Mouse (Mus musculus) hindbrain, postnatal 0 days (tissue): Measurements from ENCODE around the gene Zfp69. TPM values are rescaled to one million over a fixed set of nuclear protein-coding genes. Genes with fewer than 3 reads are reported as not detected.

Experiments
- ATAC-seq: fragments of 200-750 bp; cut with Nextera tagmentation; 2 replicates; pipeline ENCODE4 v1.8.0; 2017; ENCODE audit warnings: mild to moderate bottlenecking, moderate TSS enrichment, moderate library complexity
- DNase-seq: peaks from one replicate; pipeline ENCODE4 v3.0.0-alpha.2; 2015; ENCODE audit warnings: low spot score
- H3K27ac ChIP-seq: fragments of 300-500 bp; sonication (generic); 2 replicates; pipeline ENCODE4 v1.5.1; 2014; ENCODE audit warnings: mild to moderate bottlenecking
- H3K27me3 ChIP-seq: fragments of 300-500 bp; sonication (generic); 2 replicates; pipeline ENCODE4 v1.6.1; 2014; ENCODE audit warnings: low read length, mixed read lengths; ENCODE audit not compliant: insufficient read depth
- H3K36me3 ChIP-seq: fragments of 300-500 bp; sonication (generic); 2 replicates; pipeline ENCODE4 v1.6.1; 2014; ENCODE audit warnings: low read length, mixed read lengths; ENCODE audit not compliant: insufficient read depth
- H3K4me1 ChIP-seq: fragments of 300-500 bp; sonication (generic); 2 replicates; pipeline ENCODE4 v1.6.1; 2014; ENCODE audit warnings: antibody characterized with exemption, low read length, mixed read lengths; ENCODE audit not compliant: insufficient read depth
- H3K4me2 ChIP-seq: fragments of 300-500 bp; sonication (generic); 2 replicates; pipeline ENCODE4 v1.6.1; 2014; ENCODE audit warnings: low read depth, mild to moderate bottlenecking, low read length, moderate library complexity, mixed read lengths
- H3K4me3 ChIP-seq: fragments of 300-500 bp; sonication (generic); 2 replicates; pipeline ENCODE4 v1.5.1; 2014; ENCODE audit warnings: low read length
- H3K9ac ChIP-seq: fragments of 300-500 bp; sonication (generic); replicated peaks from 2 replicates; pipeline ENCODE4 v1.6.1; 2014; ENCODE audit warnings: mild to moderate bottlenecking, low read length, moderate library complexity, mixed read lengths
- H3K9me3 ChIP-seq: fragments of 300-500 bp; sonication (generic); 2 replicates; pipeline ENCODE4 v1.6.1; 2016; ENCODE audit warnings: low read length, mixed read lengths
- CTCF ChIP-seq: IDR thresholded peaks from 2 replicates; pipeline ENCODE4 v1.5.1; 2016; ENCODE audit warnings: antibody characterized with exemption, control low read depth, low read depth
- WGBS: fragments of 180-500 bp; shearing (Covaris S2); extraction: QIAGEN DNeasy Blood & Tissue Kit; methylation state at CpG from one replicate; pipeline ENCODE4 v1.1.7; 2014; 5-methylcytosine and 5-hydroxymethylcytosine counted together
- polyA plus RNA-seq: library from polyadenylated mRNA; unstranded; fragments of >200 nt; fragmentation: Nextera tagmentation; extraction: Ambion mirVana; gene quantifications from 2 replicates; pipeline ENCODE4 v1.2.1, GENCODE M21; 2015
- total RNA-seq: library from RNA; depleted of rRNA; stranded (reverse); fragments of >200 nt; gene quantifications from 2 replicates; pipeline ENCODE4 v1.2.3, GENCODE M21; 2014

Gene Zfp69
- total and polyA plus RNA-seq, 2 experiments from 2014 or later, result 1.8 to 4.5 TPM

GRCm38 (mm10) chr4:120895226-120895625 lies 56.3 kb downstream of the Zfp69 start:
- no peak overlapping the region for H3K4me2 ChIP-seq
- DNase-seq (no peak), ATAC-seq (no peak)
- H3K9ac ChIP-seq, result no peak overlapping the region
- WGBS, result 62% methylated on average over 7 of the region's 7 CpGs
- no peaks in the 10 kb centered on the region for H3K36me3 ChIP-seq
- no peak for TF ChIP-seq CTCF
- H3K9me3 ChIP-seq, result no peaks in the 10 kb centered on the region
- no peaks in the 10 kb centered on the region for H3K27me3 ChIP-seq
- H3K4me3 ChIP-seq, result no peak overlapping the region
- H3K4me1 ChIP-seq, result peaks cover 15% of the 10 kb centered on the region; the same call in 1 of the 2 replicates
- no peak overlapping the region for H3K27ac ChIP-seq

GRCm38 (mm10) chr4:120894584-120894983 lies 56.9 kb downstream of the Zfp69 start:
- DNase-seq (peak; percentile 44), ATAC-seq (no peak)
- no peaks in the 10 kb centered on the region for H3K27me3 ChIP-seq
- no peak overlapping the region for H3K4me2 ChIP-seq
- TF ChIP-seq CTCF, result peak; percentile 56
- H3K27ac ChIP-seq, result no peak overlapping the region
- H3K4me3 ChIP-seq, result no peak overlapping the region
- H3K9me3 ChIP-seq, result no peaks in the 10 kb centered on the region
- H3K4me1 ChIP-seq, result peaks cover 15% of the 10 kb centered on the region; the same call in 1 of the 2 replicates
- no peaks in the 10 kb centered on the region for H3K36me3 ChIP-seq
- 75% methylated on average over 11 of the region's 11 CpGs for WGBS
- H3K9ac ChIP-seq, result no peak overlapping the region

DNA sequence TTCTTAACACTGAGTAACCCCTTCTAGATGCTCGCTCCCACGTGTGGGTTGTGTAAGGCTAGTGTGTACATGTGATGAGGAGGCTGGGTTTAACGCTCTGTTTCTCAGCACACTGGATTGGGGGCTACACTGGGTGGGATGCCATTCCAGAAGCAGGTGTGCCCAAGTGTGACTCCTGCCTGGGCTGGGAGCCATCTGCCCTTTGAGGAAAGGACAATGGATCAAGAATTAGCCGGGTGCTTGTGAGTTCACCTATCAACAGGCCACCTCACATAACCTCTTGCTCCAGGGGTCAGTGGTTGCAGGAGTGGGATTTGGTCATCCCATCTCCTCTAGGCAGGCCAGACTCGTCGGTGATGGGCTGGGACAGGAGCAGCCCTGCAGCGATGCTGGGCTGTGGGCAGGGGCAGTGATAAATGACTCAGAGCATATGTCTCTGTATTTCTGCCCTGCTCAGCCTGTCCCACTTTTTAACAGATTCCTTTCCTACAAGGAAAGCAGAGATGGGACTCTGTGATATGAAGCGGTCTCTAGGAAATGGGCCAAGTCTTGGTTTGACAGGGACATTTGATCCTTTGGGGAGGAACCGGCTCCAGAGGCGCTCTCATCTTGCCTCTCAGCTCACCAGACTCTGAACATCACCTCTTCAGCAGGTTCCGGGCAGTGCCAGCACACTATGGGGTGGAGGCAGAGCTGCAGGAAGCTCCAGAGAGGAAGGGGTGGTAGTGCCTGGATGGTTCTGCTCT lies 57.7 kb downstream of the Zfp69 start:
- ATAC-seq (no peak), DNase-seq (no peak)
- H3K36me3 ChIP-seq, result no peaks in the 10 kb centered on the region
- no peaks in the 10 kb centered on the region for H3K9me3 ChIP-seq
- no peak overlapping the region for H3K9ac ChIP-seq
- peaks cover 15% of the 10 kb centered on the region; the same call in 1 of the 2 replicates for H3K4me1 ChIP-seq
- TF ChIP-seq CTCF, result no peak
- 63% methylated on average over 11 of the region's 11 CpGs for WGBS
- no peak overlapping the region for H3K4me3 ChIP-seq
- H3K4me2 ChIP-seq, result no peak overlapping the region
- H3K27me3 ChIP-seq, result no peaks in the 10 kb centered on the region
- no peak overlapping the region for H3K27ac ChIP-seq

- H3K9ac ChIP-seq, result no peak overlapping the region
- H3K4me2 ChIP-seq, result no peak overlapping the region
- no peak overlapping the region for H3K4me3 ChIP-seq
- no peak overlapping the region for H3K27ac ChIP-seq
- DNase-seq (no peak), ATAC-seq (no peak)
- peaks cover 15% of the 10 kb centered on the region; the same call in 1 of the 2 replicates for H3K4me1 ChIP-seq
- H3K9me3 ChIP-seq, result no peaks in the 10 kb centered on the region
- H3K36me3 ChIP-seq, result no peaks in the 10 kb centered on the region
- TF ChIP-seq CTCF, result no peak
- no peaks in the 10 kb centered on the region for H3K27me3 ChIP-seq
- WGBS, result 60% methylated on average over 1 of the region's 1 CpGs
Observed at GRCm38 (mm10) chr4:120892516-120892915, 59.0 kb downstream of the Zfp69 start.

DNA sequence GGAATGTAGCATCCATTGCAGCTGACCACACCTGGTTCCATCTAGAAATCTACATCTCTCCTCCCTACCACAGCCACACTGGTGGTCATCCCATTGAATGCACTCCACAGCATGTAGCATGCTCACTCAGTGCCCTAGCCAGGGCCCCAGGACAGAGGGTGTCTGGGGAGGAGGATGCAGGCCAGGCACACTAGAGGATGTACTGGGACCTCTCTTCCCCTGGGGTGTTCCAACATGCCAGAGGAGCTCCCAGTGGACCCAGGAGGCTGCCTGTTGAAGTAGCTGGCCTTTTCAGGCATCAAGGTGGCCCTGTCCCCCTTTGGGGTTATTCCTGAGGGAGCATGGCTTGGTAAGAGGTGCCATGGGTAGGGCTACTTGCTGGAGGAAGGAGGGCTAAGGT lies 59.5 kb downstream of the Zfp69 start:
- no peaks in the 10 kb centered on the region for H3K27me3 ChIP-seq
- no peak for DNase-seq
- no peak overlapping the region for H3K9ac ChIP-seq
- no peak for TF ChIP-seq CTCF
- no peak overlapping the region for H3K4me2 ChIP-seq
- no peaks in the 10 kb centered on the region for H3K36me3 ChIP-seq
- H3K4me1 ChIP-seq, result peaks cover 15% of the 10 kb centered on the region; the same call in 1 of the 2 replicates
- H3K4me3 ChIP-seq, result no peak overlapping the region
- H3K9me3 ChIP-seq, result no peaks in the 10 kb centered on the region
- ATAC-seq, result no peak
- H3K27ac ChIP-seq, result peak overlapping the region; percentile 7; the same call in 1 of the 2 replicates

GRCm38 (mm10) chr4:120890754-120891440 lies 60.6 kb downstream of the Zfp69 start:
- H3K4me1 ChIP-seq, result peaks cover 11% of the 10 kb centered on the region; the same call in 1 of the 2 replicates
- H3K9ac ChIP-seq, result no peak overlapping the region
- H3K27me3 ChIP-seq, result no peaks in the 10 kb centered on the region
- TF ChIP-seq CTCF, result no peak
- ATAC-seq (peak; percentile 52), DNase-seq (peak; percentile 56)
- 48% methylated on average over 11 of the region's 11 CpGs for WGBS
- H3K4me3 ChIP-seq, result no peak overlapping the region
- no peaks in the 10 kb centered on the region for H3K36me3 ChIP-seq
- H3K27ac ChIP-seq, result peak overlapping the region; percentile 15; the same call in 1 of the 2 replicates
- H3K4me2 ChIP-seq, result no peak overlapping the region
- H3K9me3 ChIP-seq, result no peaks in the 10 kb centered on the region
